Mouse (Mus musculus) CH12.LX (cell line): ENCODE results near the gene Scp2.

Source experiments
- CTCF ChIP-seq, 2 experiments: IDR thresholded peaks in 1 of 2; conservative IDR thresholded peaks in 1 of 2; 2 replicates each; pipeline ENCODE4 v1.5.1; 2011 to 2012; ENCODE audit warnings: low read depth in 2 of 2, low read length in 2 of 2, improper control_type of control experiment in 1 of 2, inconsistent platforms in 1 of 2, mild to moderate bottlenecking in 1 of 2, moderate library complexity in 1 of 2
- E2F4 ChIP-seq: IDR thresholded peaks from 2 replicates; pipeline ENCODE4 v1.6.1; 2011; ENCODE audit warnings: low read depth, low read length, improper control_type of control experiment; ENCODE audit not compliant: insufficient replicate concordance
- GABPA ChIP-seq: IDR thresholded peaks from 2 replicates; pipeline ENCODE4 v1.6.1; 2012; ENCODE audit warnings: low read depth, low read length, improper control_type of control experiment, inconsistent platforms; ENCODE audit not compliant: insufficient replicate concordance
- PAX5 ChIP-seq: IDR thresholded peaks from 2 replicates; pipeline ENCODE4 v1.6.1; 2012; ENCODE audit warnings: low read length, inconsistent platforms, mixed read lengths
- POLR2AphosphoS2 ChIP-seq: IDR thresholded peaks from 2 replicates; pipeline ENCODE4 v1.6.1; 2011; ENCODE audit warnings: low read depth, low read length, improper control_type of control experiment

DNA sequence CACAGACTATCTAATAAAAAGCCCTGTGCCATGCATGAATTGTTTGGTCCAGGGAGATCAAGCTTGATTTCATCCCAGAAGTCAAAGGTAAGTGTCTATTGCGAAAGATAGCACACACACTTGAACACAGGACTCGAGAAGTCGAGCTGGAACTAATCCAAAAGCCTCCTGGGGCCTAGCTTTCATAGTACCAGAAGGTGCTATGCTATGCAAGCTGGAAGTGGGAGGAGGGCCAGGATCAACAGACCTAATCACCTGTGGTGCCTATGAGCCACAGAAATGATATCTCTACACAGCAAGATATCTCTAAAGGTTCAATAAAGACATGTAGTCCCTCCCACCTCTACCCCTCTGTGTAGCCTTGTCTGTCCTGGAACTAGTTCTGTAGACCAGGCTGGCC, 72.7 kb downstream of the Scp2 start:
- TF ChIP-seq CTCF (conservative IDR thresholded peaks at IDR 0.05 in 1 of 2, IDR thresholded peaks at IDR 0.05 in 1 of 2; ENCODE audit: low read depth in 2 of 2, low read length in 2 of 2), result no peak
- no peak for TF ChIP-seq GABPA
- no peak for TF ChIP-seq PAX5
- TF ChIP-seq POLR2AphosphoS2, result no peak
- TF ChIP-seq E2F4, result no peak
